Mouse (Mus musculus) cortical plate, adult 2 months (tissue): ENCODE data around the gene Grin2d. TPM values are rescaled to one million over a fixed set of nuclear protein-coding genes. Genes with fewer than 3 reads are reported as not detected.

Experiments used
- H3K27ac ChIP-seq: fragments of 200-500 bp; 2 replicates; pipeline ENCODE4 v1.5.1; 2012; ENCODE audit warnings: low read length, control low read depth, inconsistent platforms; ENCODE audit not compliant: insufficient read depth
- H3K4me1 ChIP-seq: fragments of 200-500 bp; 2 replicates; pipeline ENCODE4 v1.6.1; 2011; ENCODE audit warnings: low read length; ENCODE audit not compliant: control insufficient read depth, insufficient read depth
- H3K4me3 ChIP-seq: fragments of 200-500 bp; 2 replicates; pipeline ENCODE4 v1.5.1; 2011; ENCODE audit warnings: mild to moderate bottlenecking, low read length, control low read depth; ENCODE audit not compliant: insufficient read depth
- CTCF ChIP-seq: fragments of 200-500 bp; IDR thresholded peaks from 2 replicates; pipeline ENCODE4 v1.5.1; 2011; ENCODE audit warnings: mild to moderate bottlenecking, control low read depth, low read length; ENCODE audit not compliant: insufficient read depth; ENCODE audit errors: extremely low read depth
- POLR2A ChIP-seq: fragments of 200-500 bp; IDR thresholded peaks from 2 replicates; pipeline ENCODE4 v1.6.1; 2011; ENCODE audit warnings: mild to moderate bottlenecking, low read length, control low read depth; ENCODE audit not compliant: insufficient read depth; ENCODE audit errors: extremely low read depth
- polyA plus RNA-seq: library from polyadenylated mRNA; depleted of rRNA; stranded (reverse); fragments of >200 nt; gene quantifications from 2 replicates; pipeline ENCODE4 v1.2.3, GENCODE M21; 2012

Gene Grin2d
- polyA plus RNA-seq, 1 experiment = 9.0 TPM

- Histone ChIP-seq H3K4me3 (no peak overlapping the region), H3K4me1 (peaks cover 7% of the 10 kb centered on the region; the same call in 1 of the 2 replicates), H3K27ac (no peak overlapping the region)
- TF ChIP-seq CTCF = no peak
- TF ChIP-seq POLR2A = no peak
Observed at GRCm38 (mm10) chr7:45917926-45918325, 39.7 kb upstream of the Grin2d start.

GRCm38 (mm10) chr7:45917004-45917704 is 39.0 kb upstream of the Grin2d start:
- no peak overlapping the region for H3K27ac ChIP-seq
- peak overlapping the region; percentile 45; the same call in 1 of the 2 replicates for H3K4me3 ChIP-seq
- peaks cover 7% of the 10 kb centered on the region; the same call in 1 of the 2 replicates for H3K4me1 ChIP-seq
- TF ChIP-seq CTCF (no peak), POLR2A (no peak)

- TF ChIP-seq CTCF (no peak), POLR2A (0 out of 2 replicates have a peak, but pooled peaks have one; percentile 19)
- Histone ChIP-seq H3K4me1 (peaks cover 7% of the 10 kb centered on the region; the same call in 1 of the 2 replicates), H3K4me3 (peak overlapping the region; percentile 45), H3K27ac (peak overlapping the region; percentile 48)
Observed at GRCm38 (mm10) chr7:45916056-45917003, 38.2 kb upstream of the Grin2d start.

- TF ChIP-seq POLR2A (no peak), CTCF (no peak)
- Histone ChIP-seq H3K27ac (no peak overlapping the region), H3K4me3 (no peak overlapping the region), H3K4me1 (peaks cover 7% of the 10 kb centered on the region; the same call in 1 of the 2 replicates)
Observed at GRCm38 (mm10) chr7:45915011-45915410, 36.8 kb upstream of the Grin2d start.

- Histone ChIP-seq H3K4me3 (no peak overlapping the region), H3K4me1 (peaks cover 7% of the 10 kb centered on the region; the same call in 1 of the 2 replicates), H3K27ac (no peak overlapping the region)
- TF ChIP-seq POLR2A = no peak
- no peak for TF ChIP-seq CTCF
Observed at GRCm38 (mm10) chr7:45914067-45914466, 35.9 kb upstream of the Grin2d start.

GRCm38 (mm10) chr7:45909145-45909544 is 31.0 kb upstream of the Grin2d start:
- Histone ChIP-seq H3K4me3 (no peak overlapping the region), H3K27ac (no peak overlapping the region), H3K4me1 (no peaks in the 10 kb centered on the region)
- TF ChIP-seq CTCF (no peak), POLR2A (no peak)

GRCm38 (mm10) chr7:45908384-45908783 is 30.2 kb upstream of the Grin2d start:
- no peak overlapping the region for H3K4me3 ChIP-seq
- TF ChIP-seq POLR2A (no peak), CTCF (no peak)
- no peaks in the 10 kb centered on the region for H3K4me1 ChIP-seq
- no peak overlapping the region for H3K27ac ChIP-seq

- TF ChIP-seq POLR2A (no peak), CTCF (no peak)
- Histone ChIP-seq H3K4me1 (no peaks in the 10 kb centered on the region), H3K4me3 (no peak overlapping the region), H3K27ac (no peak overlapping the region)
Observed at GRCm38 (mm10) chr7:45906622-45907021, 28.4 kb upstream of the Grin2d start.

GRCm38 (mm10) chr7:45902481-45903002 is 24.4 kb upstream of the Grin2d start:
- Histone ChIP-seq H3K4me1 (no peaks in the 10 kb centered on the region), H3K4me3 (no peak overlapping the region), H3K27ac (no peak overlapping the region)
- TF ChIP-seq CTCF = no peak
- TF ChIP-seq POLR2A = no peak

- Histone ChIP-seq H3K4me1 (no peaks in the 10 kb centered on the region), H3K27ac (no peak overlapping the region), H3K4me3 (no peak overlapping the region)
- no peak for TF ChIP-seq POLR2A
- TF ChIP-seq CTCF = no peak
Observed at GRCm38 (mm10) chr7:45901562-45901961, 23.4 kb upstream of the Grin2d start.
